Mouse (Mus musculus) c-Kit-negative CD71-positive TER-119-positive erythroid progenitor cells, embryonic 14.5 days (primary cell): ENCODE results near the gene Scaf8.

ENCODE experiments used
- DNase-seq: peaks from one replicate; pipeline ENCODE4 v3.0.0-alpha.2; 2013; ENCODE audit warnings: low read depth, low spot score

The Scaf8 gene

DNA sequence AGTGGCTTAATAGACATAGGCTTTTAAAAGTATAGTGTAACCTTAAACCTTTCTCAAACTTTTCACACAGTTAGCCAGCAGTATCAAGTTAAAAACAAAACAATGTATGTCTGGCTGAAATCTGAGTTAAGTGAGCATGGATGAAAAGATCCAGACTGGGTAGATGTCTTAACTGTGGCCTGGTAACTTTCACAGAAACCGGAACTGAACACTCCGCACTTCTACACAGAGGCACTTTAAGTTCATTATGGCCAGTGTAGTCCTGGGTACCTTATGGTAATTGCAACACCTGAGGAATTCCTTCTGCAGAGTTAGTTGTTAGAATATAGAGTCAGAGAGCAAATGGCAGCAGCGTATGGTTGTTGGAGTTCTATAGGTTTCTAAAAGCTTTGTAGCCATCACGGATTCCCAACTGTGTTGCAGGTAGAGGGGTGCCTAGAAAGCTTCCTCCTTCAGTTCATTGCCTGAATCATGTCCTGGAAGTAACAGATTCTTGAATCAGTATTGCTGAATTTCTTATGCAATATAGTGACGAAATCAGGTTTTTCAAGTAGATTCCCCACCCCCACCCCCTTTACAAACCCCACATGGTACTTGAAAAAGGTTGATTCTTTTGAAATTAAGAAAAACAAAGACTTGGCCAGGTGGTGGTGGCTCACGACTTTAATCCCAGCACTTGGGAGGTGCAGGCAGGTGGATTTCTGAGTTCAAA lies 92.9 kb downstream of the Scaf8 start:
- no peak for DNase-seq

DNA sequence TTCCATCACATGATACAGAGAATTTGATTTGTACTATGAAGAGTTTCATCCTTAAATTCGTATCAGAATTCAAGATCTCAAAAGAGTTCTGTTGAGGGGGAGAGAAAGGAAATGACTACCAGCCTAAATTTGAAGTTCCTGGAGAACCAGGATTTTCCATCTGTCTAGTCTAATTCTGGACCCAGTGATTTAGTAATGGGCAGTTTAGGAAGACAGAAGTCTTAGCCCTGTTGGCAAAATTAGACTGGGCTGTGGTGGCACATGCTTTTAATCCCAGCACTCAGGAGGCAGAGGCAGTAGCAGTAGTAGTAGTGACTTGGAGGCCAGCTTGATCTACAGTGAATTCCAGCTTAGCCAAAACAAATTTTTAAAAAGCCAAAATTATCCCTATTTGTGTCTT lies 93.7 kb downstream of the Scaf8 start:
- DNase-seq, result no peak

DNA sequence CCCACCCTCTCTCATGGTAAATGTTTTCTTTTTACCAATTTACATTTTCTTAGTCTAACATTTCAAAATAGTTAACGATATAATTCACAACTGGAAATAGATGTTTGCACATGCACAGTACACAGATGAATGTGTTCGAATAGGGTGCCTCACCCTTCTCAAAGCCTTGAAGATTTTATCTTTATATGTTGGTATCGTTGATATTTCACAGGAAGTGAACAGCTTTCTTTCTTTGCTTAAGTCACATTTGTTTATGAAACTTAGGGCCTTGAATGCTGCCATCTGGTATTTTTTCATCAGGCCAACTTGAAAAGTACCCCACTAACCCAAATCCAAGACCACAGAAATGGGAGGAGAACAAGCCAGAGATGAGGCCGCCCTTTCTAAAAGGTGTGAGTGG lies 94.8 kb downstream of the Scaf8 start:
- no peak for DNase-seq

DNA sequence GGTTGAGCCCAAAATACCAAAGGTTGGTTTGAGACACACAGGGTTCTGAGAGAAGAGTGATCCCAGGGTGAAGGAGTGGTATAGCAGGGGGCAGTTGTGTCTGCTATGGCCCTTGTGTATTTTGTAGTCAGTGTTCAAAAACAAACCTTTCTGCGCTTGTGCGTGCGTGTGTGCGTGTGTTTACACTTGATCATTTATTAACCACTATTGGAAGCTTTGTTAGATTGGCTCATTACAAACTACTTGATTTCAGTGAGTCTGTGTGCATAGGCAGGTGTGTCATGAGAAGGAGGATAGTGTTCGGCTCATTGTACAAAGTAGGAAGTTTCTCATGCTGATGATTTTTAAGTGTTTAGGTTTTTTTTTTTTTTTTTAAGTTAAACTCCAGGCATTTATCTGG lies 95.4 kb downstream of the Scaf8 start:
- no peak for DNase-seq

DNA sequence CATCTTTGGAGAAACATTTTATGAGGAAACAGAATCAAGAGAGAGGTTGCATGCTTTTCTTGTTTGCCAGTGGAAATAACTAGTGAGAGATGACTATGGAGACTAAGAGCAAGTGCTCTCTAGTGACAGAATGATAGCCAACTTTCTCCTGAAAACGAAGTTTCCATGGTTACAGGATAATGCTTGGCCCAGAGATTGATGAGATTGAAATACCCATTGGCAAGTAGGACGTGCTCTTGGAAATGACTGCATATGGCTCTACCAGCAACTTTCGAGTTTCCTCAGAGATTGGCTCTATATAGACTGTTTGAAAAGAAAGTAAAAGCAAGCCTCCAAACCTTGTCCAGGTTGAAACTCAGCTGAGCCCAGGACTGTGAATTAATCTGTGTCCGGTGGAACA lies 97.3 kb downstream of the Scaf8 start:
- no peak for DNase-seq

DNA sequence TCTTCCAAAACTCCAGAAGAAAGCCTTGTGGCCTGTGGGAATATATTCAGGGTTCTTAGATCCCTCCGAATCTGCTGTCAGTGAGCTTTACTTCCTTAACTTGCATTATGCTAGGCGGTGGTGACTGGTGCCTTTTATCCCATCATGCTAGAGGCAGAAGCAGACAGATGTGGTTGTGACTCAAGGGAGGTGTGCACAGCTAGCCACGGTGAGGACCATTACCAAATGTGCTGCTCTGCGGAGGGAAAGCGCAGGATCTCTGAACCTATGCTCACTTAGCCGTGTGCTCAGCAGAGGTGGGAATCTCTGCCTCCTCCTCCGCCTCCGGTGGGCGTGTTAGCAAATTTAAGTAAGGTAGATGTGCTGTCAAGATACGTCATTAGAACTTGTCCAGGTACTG lies 98.1 kb downstream of the Scaf8 start:
- DNase-seq, result no peak

DNA sequence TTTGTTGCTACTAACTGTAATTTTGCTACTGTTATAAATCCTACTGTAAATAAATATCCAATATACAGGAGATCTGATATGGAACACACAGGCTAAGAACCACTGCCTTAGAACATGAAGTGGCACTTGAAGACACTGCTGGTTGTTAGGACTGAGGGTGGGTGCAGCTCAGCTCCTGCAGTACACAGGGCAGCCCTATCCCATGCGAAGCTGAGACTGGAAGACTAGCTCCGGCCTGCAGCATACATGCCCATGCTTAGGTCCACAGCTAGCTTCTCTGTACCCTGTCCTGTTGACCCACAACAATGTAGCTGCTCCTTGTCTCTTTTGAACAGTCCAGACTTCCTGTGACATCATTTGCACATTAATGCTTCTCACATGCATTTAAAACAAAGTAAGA lies 100.1 kb downstream of the Scaf8 start:
- no peak for DNase-seq

DNA sequence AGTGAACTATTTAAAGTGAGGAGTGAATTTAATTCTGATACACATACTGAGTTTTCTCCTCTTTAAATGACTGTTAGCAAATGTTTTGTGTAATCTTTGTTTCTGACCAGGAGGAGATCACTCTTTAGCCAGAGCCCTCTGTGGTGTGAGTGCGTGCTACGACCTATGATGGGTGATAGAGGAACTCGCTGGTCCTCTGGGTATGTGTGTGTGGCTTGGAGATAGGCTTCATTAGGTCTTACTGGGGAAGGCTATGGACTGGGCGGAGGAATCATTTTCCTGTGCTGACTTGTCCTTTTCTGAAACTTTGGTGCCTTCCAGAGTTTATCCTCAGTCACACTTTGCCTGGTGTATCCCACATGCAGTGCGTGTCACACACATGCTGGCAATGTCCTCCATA lies 102.3 kb downstream of the Scaf8 start:
- no peak for DNase-seq

DNA sequence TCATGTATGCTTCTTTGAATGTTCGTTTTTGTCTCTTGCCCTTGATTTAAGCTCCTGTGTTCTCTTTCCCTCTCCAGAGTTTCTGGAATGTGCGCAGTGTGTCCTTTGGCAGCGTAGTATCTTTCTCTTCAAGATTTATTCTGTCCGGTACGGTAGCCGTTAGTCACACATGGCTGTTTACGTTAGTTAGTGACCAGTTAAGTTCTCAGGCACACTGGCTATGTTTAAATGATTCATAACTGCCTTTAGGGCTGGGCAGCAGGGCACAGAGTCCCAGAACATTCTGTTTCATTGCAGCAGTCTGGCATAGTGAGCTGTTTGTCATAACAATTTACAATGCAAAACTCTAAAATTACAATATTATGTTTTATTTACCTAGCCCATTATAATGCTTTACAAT lies 103.6 kb downstream of the Scaf8 start:
- DNase-seq, result no peak

DNA sequence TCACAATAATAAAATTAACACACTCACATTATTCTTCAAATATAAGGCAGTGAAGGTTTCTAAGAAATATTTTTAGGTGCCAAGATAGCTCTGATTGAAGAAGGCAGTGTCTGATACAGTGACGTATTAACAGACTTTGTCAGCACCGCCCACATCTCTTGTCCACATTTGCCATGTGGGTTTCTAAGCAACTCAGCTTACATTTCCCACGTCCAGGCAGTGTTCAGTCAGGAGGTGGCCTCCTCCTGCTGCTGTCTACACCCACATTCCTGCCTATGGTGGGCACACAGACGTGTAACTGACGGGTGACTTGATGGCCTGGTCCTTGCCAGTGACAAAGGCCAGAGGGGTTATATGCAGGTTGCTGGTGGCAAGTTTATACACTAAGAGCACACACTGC lies 104.1 kb downstream of the Scaf8 start:
- no peak for DNase-seq

DNA sequence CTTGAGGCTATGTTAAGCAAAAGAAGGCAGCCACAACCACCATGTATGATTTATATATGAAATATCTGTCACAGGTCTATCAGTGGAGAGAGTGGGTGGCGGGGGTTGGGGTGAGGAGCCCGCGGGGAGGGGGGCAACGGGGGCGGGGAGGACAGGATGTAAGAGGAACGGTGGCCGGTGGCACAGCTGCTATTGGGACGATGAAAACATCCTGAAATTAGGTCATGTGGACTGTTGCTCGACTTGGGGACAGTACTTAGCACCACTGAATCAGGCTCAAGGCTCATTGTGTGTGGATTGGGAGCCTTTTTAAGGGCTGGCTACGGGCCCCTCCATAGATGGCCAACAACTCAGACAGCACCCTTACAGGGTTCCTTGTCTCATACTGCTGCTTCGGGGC lies 105.4 kb downstream of the Scaf8 start:
- DNase-seq, result no peak

DNA sequence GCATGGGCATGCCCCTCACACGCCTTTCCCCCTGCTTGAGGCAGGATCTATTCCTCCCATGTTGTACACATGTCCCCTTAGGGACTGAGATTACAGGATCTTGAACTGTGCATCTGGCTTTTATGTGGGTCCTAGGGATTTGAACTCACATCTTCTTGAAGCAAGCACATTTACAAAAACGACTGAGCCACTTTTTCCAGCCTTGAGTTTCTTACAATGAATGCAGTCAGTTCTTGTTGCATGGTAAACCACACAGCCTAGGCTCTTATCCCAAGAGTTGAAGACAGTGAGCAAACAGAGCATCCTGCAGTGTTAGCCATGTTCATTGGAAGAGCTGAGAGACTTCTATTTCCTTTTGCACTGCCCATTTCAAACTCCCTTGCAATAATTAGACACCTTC lies 108.3 kb downstream of the Scaf8 start:
- DNase-seq, result no peak

DNA sequence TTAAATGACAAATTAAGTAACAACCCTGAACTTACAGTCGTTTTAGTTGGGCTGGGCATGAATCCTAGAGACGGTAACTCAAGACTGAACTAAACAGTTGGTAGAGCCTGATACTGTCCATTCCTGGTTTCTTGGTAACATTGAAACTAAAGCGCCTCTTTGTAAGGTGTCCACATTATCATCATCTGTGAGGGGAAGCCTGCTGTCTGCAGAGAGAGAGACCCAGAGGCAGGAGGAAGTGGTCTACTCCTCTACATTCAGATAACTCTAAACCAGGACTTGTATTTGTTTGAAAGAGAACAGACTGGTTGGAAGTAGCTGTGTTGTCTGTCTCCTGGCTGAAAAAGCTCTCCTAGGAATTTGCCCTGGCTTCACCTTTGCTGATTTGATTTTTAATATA lies 108.9 kb downstream of the Scaf8 start:
- DNase-seq, result no peak

DNA sequence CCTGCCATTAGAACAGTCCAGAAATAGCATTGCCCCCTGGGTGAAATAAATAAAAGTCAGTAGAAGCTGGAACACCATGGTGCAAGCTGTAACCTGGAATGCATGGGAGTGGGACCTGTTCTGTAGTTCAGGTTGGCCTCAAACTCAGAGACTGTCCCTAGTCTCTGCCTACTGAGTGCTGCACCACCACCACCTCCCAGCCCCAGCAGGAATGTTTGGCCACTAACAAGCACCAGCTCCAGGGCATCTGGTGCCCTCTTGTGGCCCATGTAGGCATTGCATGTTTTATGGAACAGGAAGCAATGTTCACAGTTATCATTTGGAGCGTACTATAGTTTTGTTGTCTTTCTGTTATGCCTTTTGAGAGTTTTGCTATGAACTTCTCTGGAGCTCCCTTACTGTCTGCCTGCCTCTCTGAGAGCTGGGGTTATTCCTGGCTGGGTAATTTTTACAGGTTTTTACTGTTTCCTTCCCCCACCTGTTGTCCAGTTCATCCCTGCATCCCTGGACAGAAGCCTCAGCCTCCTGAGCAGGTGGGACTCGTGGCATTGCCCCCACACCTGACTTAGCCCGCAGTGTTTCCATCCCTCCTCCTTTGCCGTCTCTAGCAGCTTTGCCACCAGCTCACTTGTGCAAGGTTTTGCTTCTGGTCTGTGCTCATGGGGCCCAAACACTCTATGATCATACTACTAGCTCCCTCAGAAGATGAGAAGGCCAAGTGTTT lies 109.8 kb downstream of the Scaf8 start:
- DNase-seq, result peak; percentile 58

DNA sequence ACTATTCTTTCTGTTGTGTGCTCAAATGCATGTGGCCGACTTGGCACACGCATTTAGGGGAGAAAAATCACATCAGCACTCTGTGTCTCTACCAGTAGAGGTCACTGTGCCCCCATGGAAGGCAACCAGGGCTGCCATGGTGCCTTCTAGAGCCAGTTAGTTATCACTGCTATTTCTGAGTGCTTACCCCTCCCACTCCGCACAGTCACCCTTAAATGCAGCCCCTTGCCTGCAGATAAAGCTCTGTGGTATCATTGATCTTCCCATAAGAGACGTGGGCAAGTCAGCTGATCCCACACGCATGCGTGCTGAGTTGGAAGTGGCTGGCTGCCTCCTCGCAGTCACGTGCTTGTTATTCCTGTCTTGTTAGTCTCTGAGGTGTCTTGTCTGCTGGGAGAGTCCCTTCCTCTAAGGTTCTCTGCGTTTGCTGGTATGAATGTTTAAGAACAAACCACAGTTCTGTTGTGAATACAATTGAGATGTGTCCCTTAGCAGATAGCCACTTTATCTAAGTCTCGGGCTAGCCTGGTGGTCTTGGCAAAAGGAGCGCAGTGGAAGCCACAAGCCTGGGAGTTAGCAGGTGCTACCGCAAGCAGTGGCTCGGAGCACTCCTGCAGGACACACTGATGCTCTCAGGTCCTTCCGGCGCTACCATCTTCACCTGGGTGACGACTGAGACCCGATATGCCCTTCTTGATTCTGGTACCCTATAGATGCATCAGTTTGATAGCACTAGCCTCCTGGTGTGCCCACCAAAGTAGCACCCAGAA lies 115.6 kb downstream of the Scaf8 start:
- no peak for DNase-seq

DNA sequence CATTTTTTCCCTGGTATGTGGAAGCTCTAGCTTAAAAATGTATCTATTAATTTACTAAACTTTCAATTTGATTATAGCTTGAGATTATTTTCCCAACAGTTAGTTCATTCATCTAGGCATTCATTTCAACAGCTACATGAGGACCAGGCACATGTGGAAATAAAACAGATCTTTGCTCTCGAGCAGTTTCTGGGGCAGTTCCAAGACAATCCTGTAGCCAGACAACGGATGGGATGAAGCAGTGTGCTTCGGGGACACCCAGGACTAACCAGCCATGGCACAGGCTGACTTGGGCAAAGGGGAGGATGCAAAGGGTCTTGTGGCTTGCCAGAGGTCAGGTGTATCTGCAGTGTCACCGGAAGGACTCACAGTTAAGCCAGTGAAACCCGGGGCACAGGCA lies 117.9 kb downstream of the Scaf8 start:
- no peak for DNase-seq

DNA sequence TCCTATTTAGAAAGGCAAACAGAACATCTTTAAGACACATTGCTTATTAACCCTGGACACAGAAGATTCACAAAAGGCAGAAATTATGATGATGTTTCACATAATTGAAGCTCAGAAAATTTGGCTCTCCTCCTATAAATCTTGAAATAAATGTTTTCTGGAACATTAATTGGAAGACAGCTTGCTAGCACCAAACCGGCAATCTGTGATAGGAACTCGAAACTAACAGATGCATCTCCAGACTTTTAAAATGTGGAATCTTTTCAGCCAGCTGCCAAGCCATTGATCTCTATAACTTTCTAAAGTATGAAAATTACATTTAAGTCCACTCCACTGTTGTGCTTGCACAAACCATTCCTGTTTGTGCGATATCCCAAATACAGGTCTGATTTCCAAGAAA lies 128.9 kb downstream of the Scaf8 start:
- no peak for DNase-seq

DNA sequence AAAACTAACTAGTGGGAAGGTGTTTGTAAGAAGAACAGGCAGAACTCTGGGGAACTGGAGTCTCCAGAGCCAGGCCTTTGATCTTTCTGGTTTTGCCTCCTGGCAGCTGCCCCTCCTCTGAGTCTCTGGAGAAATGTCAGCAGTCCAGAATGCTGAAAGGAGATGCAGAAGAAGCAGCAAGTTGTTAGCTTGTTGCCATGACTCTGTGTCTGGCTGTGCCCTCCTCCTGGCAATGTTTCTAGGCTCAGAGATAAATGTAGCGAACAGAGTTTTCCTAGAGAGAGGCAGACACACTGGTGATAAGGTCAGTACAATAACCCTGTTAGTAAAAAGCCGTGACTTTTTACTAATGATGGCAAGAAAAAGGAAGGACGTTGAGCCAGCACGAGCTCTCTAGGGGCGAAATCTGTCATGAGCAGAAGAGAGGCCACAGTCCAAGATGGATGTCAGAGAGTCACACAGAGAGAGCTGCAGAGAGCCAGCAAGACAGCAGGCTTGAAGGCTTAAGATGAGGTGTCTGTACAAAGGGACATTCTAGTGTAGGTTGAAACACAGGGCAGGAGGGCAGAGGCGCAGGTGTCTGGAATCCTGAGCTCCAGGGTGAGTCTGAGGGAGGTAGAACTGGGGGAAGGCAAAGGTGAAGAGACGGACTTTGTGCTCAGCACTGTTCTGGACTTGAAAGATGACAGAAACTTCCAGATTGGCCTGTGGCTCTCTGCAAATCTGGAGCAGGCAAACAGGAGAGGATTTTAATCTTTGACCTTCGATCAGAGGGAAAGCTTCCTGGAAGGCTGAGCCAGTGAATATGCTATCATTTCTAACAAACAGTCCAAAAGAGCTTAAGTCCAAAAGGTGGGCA lies 130.3 kb downstream of the Scaf8 start:
- no peak for DNase-seq

DNA sequence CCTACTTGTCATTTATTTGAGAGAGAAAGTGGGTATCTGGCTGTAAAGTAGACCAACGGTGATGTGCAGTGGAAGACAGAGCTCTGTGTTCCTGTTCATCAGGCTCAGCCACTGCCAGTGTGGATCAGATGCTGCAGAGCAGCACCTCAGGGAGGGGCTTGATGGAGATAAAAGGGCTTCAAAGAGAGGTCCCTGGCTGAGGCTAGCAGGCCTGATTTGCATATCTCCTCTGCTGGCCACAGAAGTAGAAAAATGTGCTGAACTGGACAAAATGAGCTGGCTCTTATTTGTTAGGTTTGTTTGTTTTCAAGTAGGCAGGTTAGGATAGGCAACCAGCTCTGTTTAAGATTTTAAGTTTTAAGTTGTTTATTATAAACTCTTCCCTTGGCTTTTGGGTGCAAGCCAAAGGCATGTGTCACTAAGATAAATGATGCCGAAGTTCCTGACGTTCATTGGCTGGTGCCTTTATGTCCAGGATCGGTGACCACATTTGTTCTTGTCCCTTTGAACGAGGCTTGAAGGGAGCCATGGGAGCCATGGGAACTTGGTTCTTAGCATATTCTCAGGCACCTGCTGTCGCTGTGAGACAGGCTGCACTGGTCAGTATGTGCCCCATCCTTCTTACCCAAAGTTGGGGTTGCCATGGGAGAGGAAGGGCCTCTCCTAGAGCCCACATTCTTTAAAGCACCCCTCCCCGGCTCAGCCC lies 132.0 kb downstream of the Scaf8 start:
- DNase-seq, result no peak
